Mouse (Mus musculus): Measurements from ENCODE around the gene Ovca2.

Ovca2 gene

GRCm38 (mm10) chr11:75178672-75179208 is at the start of gene Ovca2:
Gene Ovca2, minus strand, starts transcription at chr11:75178835.
- CTCF ChIA-PET: interaction anchor here (0.6 kb wide), 1 partner anchor 113 kb away, joined by 3 read pairs; no protein-coding TSS in a partner anchor

DNA sequence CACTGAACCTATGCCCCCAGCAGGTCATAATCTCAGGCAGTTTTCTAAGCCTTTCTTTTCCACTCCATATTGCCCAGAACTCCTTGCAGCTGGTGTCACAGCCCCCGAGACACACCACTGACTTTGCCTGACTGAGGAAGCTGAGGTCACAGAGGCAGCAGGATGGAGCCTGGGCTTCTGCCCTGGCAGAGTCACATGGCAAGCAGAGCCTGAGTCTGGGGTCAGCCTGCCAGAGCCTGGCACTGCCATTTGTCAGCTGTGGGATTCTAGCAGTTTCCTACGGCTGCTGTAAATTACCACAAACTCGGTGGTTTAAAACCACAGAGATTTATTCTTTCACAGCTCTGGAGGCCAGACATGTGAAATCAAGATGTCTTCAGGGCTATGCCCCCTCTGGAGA is 49.0 kb upstream of the Ovca2 start:
- CTCF ChIA-PET: no interaction called here

GRCm38 (mm10) chr11:75224835-75225234 is 46.2 kb upstream of the Ovca2 start:
- CTCF ChIA-PET: no interaction called here

DNA sequence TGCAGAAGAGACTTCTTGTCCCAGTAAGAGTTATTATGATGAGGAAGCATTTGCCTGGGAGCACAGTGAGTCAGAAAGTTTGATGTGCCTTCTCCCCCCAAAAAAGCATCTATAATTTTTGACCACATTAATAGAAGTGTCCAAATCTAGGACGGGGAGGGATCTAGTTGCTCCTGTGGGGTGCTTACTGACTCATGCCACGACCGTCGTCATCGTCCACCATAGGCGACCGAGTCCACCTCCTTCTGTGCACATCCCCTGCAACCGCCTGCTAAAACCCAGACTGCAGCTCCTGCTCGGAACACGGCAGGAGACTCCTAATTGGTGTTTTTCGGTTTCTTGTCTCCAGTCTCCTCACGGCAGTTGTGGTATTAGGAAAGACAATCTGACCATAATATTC is 45.4 kb upstream of the Ovca2 start:
- CTCF ChIA-PET: no interaction called here

DNA sequence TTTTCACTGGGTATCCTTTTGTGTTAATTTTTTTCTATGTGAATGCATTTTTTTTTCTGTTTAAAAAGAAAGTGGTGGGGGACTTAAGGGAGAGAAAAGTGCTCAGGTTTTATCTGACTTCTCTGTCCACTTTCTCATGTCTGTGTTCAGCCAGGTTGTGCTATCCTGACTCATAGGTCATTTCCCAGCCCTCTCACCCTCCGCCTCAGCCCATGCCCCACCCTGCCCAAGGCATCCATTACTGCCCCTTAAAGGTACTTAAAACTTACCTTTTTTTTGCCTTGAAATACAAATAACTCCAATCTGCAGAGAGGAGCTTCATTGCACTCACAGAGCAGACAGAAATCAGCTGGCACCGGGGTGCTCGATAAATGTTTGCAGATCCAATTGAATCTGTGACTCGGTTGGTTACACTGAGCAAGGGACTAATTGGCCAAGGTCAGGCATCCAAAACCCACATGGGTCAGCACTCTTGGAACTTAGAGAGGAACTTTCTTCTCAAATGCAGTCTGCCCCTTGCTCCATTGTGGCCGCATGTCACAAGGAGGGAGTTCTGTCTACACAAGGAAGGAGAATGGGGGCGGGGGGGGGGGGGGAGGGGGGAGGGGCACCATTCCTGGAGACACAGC is 42.0 kb upstream of the Ovca2 start:
- CTCF ChIA-PET: no interaction called here

- CTCF ChIA-PET: no interaction called here
Observed at GRCm38 (mm10) chr11:75220115-75220514, 41.5 kb upstream of the Ovca2 start.

DNA sequence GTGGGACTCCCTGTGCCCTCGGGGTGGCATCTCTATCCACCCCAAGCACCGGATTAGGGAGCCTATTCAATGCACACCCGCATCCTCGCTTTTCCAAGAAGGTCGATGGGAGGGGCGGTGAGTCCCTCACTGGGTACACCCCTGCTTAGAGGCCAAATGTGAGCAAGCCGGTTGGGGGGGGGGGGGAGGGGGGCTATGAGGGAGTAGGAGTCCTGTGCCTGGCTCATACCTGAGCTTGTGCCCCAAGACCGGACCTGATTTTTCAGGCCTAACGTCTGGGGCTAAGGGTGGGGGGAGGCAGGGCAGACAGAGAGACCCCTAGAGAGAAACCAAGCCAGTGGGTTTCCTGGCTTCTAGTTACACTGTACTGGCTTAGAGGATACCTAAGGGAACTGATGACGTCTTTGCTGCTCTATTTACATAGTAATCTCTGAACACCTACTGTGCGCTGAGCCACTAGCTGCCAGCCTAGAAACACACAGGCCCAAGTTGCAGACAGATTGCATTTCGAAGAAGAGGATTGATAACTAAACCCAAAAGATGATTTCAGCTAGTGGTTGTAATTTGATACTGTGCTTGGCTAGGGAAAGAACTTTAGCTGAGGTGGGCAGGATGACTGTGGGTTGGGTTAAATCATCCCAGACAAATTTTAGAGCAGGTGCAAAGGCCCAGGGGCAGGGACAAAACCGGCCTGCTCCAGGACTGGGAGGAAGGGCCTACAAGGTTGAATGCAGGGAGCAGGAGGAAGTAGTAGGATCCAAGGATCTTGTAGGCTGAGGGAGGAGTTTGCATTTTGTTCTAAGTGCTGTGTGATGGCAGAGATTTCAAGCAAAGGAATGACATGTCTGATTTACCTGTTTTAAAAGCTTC is 35.7 kb upstream of the Ovca2 start:
- CTCF ChIA-PET: no interaction called here

- CTCF ChIA-PET: interaction anchor here (0.6 kb wide), 1 partner anchor 79 kb away, joined by 3 read pairs; no protein-coding TSS in a partner anchor
Observed at GRCm38 (mm10) chr11:75213372-75214080, 34.9 kb upstream of the Ovca2 start.

GRCm38 (mm10) chr11:75212876-75213275 is 34.2 kb upstream of the Ovca2 start:
- CTCF ChIA-PET: interaction anchor here (0.6 kb wide), 1 partner anchor 80 kb away, joined by 3 read pairs; no protein-coding TSS in a partner anchor

GRCm38 (mm10) chr11:75212031-75212667 is 33.5 kb upstream of the Ovca2 start:
- CTCF ChIA-PET: no interaction called here

- CTCF ChIA-PET: interaction anchor here (0.6 to 0.7 kb wide), 2 partner anchors 194 to 383 kb away, joined by 3 to 5 read pairs; no protein-coding TSS in a partner anchor
Observed at GRCm38 (mm10) chr11:75210755-75211154, 32.1 kb upstream of the Ovca2 start.

GRCm38 (mm10) chr11:75210093-75210492 is 31.5 kb upstream of the Ovca2 start:
- CTCF ChIA-PET: interaction anchor here (0.6 kb wide), 1 partner anchor 195 kb away, joined by 3 read pairs; no protein-coding TSS in a partner anchor

DNA sequence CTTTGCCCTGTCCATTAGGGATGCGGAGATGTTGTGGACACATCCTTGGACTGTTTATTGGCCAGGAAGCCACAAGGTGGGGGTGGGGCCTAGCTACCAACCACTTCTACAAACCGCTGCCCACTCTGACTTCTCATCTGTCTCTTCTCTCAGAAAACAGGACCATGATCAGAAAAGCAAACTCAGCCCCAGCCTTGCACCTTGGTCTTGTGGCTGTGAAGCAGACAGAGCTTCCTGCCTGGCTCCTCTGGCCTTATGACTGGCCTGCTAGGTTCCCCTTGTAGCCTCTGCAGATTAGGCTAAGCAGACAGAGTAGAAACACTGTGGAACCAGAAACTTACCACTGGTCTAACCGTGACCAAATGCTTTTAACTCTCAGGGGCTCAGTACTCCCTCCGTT is 30.7 kb upstream of the Ovca2 start:
- CTCF ChIA-PET: interaction anchor here (0.6 kb wide), 1 partner anchor 38 kb away, joined by 6 read pairs; no protein-coding TSS in a partner anchor

- CTCF ChIA-PET: interaction anchor here (0.6 kb wide), 1 partner anchor 83 kb away, joined by 5 read pairs; no protein-coding TSS in a partner anchor
Observed at GRCm38 (mm10) chr11:75206347-75206746, 27.7 kb upstream of the Ovca2 start.

- CTCF ChIA-PET: no interaction called here
Observed at GRCm38 (mm10) chr11:75204472-75204871, 25.8 kb upstream of the Ovca2 start.

GRCm38 (mm10) chr11:75203926-75204325 is 25.3 kb upstream of the Ovca2 start:
- CTCF ChIA-PET: no interaction called here

- CTCF ChIA-PET: no interaction called here
Observed at GRCm38 (mm10) chr11:75201721-75202120, 23.1 kb upstream of the Ovca2 start.

- CTCF ChIA-PET: no interaction called here
Observed at GRCm38 (mm10) chr11:75200935-75201334, 22.3 kb upstream of the Ovca2 start.

DNA sequence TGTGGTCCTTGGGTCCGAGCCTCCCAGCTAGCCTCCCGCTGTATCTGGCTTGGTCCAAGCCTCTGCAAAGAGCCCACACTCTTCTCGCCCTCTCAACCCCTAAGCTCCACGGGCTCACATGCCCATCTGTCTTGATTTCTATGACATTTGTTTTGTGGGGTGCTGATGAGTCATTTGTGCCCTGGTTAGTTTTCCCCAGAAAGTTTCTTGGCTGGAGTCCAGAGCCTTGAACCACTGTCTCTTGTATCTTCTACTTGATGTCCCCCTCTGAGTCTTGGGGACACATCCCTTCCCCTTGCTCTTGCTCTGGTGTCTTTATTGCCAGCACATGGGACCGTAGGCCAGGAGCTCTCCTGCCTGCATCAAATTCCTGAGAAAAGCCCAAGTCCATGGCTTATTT is 21.3 kb upstream of the Ovca2 start:
- CTCF ChIA-PET: no interaction called here

DNA sequence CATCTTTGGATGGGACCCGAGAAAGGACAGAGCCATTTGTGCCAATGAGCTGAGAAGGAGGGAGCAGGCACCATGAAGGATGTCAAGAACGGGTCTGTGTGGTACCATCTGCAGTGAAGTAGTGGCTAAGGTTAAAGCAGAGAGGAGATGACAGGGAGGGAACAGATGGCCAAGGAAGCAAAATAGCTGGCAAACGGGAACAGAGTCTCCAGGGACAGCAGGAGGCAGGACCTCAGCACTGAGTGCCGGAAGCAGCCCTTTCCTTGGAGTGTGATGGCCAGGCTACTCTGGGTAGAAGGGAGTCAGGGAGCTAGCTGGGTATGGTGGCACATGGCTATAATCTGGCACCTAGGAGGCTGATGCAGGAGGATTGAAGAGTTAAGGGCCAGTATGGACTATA is 20.2 kb upstream of the Ovca2 start:
- CTCF ChIA-PET: no interaction called here

DNA sequence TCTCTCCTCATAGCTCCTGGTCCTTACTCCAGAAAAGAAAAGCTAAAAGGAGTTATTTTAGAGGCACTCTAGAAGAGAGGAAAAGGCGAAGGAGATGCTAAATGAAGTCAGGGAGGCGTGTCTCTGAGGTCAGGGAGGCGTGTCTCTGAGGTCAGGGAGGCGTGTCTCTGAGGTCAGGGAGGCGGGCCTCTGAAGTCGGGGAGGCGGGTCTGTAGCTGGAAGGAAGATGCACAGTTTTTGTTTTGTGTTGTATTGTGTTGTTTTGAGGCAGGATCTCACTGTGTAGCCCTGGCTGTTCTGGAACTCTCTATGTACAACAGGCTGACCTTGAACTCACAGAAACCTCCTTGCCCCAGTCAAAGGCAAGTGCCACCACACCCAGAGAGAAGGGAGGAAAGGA is 19.3 kb upstream of the Ovca2 start:
- CTCF ChIA-PET: no interaction called here
